Mouse (Mus musculus) c-Kit-negative CD71-positive TER-119-positive erythroid progenitor cells, embryonic 14.5 days (primary cell): ENCODE measurements around the gene Dclre1b.
"Not testable (repeated sequence)": the region's sequence is repeated elsewhere in the genome, so short reads cannot be mapped to it uniquely, and the experiment has no call there.

Experiments used
- DNase-seq: peaks from one replicate; pipeline ENCODE4 v3.0.0-alpha.2; 2013; ENCODE audit warnings: low read depth, low spot score

Dclre1b gene

GRCm38 (mm10) chr3:103808891-103809798 is at the start of gene Dclre1b, which contains the start of the genes Ap4b1 and Gm43064:
TSS of gene Dclre1b (minus strand) at chr3:103809444.
TSS of gene Ap4b1 (plus strand) at chr3:103809520.
TSS of gene Gm43064 (plus strand) at chr3:103809573.
- DNase-seq: peak; percentile 67

GRCm38 (mm10) chr3:103857977-103858563 is 48.8 kb upstream of the Dclre1b start:
- no peak for DNase-seq

- no peak for DNase-seq
Observed at GRCm38 (mm10) chr3:103857036-103857805, 48.0 kb upstream of the Dclre1b start.

- no peak for DNase-seq
Observed at GRCm38 (mm10) chr3:103853804-103854203, 44.6 kb upstream of the Dclre1b start.

GRCm38 (mm10) chr3:103852565-103853299 is 43.5 kb upstream of the Dclre1b start:
- peak; percentile 16 for DNase-seq

GRCm38 (mm10) chr3:103851882-103852281 is 42.6 kb upstream of the Dclre1b start:
- no peak for DNase-seq

- DNase-seq: no peak
Observed at GRCm38 (mm10) chr3:103851481-103851880, 42.2 kb upstream of the Dclre1b start.

- DNase-seq: no peak
Observed at GRCm38 (mm10) chr3:103850644-103851363, 41.6 kb upstream of the Dclre1b start.

GRCm38 (mm10) chr3:103840946-103841345 is 31.7 kb upstream of the Dclre1b start:
- not testable (repeated sequence) for DNase-seq

- not testable (repeated sequence) for DNase-seq
Observed at GRCm38 (mm10) chr3:103840195-103840594, 31.0 kb upstream of the Dclre1b start.

GRCm38 (mm10) chr3:103839711-103840110 is 30.5 kb upstream of the Dclre1b start:
- DNase-seq: no peak

- DNase-seq: no peak
Observed at GRCm38 (mm10) chr3:103836453-103836852, 27.2 kb upstream of the Dclre1b start.

GRCm38 (mm10) chr3:103835951-103836310 is 26.7 kb upstream of the Dclre1b start:
- no peak for DNase-seq

GRCm38 (mm10) chr3:103835272-103835950 is 26.2 kb upstream of the Dclre1b start:
- DNase-seq: no peak

- DNase-seq: no peak
Observed at GRCm38 (mm10) chr3:103834001-103834400, 24.8 kb upstream of the Dclre1b start.

- no peak for DNase-seq
Observed at GRCm38 (mm10) chr3:103832426-103832825, 23.2 kb upstream of the Dclre1b start, which contains the start of gene Bcl2l15. TSS of gene Bcl2l15 (plus strand) at chr3:103832601.

- no peak for DNase-seq
Observed at GRCm38 (mm10) chr3:103831146-103831545, 21.9 kb upstream of the Dclre1b start.

GRCm38 (mm10) chr3:103830681-103831080 is 21.4 kb upstream of the Dclre1b start:
- DNase-seq: not testable (repeated sequence)

GRCm38 (mm10) chr3:103829036-103829435 is 19.8 kb upstream of the Dclre1b start:
- DNase-seq: no peak

GRCm38 (mm10) chr3:103827548-103827947 is 18.3 kb upstream of the Dclre1b start:
- DNase-seq: no peak
